Mouse (Mus musculus) cerebellum, postnatal 10 days (tissue): ENCODE results near the gene Pld4.
"Not testable (repeated sequence)": the region's sequence is repeated elsewhere in the genome, so short reads cannot be mapped to it uniquely, and the experiment has no call there.

Source experiments
- DNase-seq, 2 experiments: peaks; one replicate each; pipeline ENCODE4 v3.0.0; 2021; ENCODE audit warnings: mixed read lengths in 2 of 2

Pld4 gene

DNA sequence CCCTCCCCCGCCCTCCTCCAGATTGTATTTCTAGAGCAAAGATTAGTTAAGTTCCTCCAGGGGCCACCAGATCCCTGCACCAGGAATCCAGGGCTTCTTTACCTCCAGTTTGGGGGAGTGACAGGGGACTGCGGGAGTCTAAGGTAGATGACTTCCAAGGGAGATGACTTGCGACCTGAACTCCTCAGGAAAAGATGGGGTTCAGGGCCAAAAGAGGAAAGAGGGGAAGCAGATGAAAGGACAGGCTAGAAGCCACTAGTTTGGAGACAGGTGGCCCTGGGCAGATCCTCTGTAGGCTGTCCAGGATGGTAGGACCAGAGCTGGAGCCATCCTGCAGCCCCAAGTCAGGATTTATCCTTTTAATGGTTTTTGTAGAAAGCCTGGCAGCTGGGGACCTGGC, 42.5 kb downstream of the Pld4 start:
- DNase-seq, result no peak

DNA sequence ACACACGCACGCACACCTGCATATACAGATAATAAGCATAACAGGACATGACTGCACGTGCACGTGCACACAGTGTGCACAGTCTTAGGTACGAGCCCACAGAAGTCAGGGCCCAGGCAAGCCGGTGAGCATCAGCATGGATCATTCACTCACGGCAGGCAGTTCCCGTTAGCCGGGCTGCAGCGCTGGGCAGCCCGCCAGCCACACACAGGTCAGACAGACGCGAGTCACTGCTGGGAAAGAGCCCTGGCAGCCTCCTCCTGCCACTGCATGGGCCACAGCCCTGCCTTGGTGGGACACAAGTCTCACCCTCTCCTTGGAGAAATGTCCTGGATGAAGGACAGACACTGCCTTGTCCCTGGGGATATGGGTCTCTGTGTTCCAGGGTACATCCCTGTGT, 43.6 kb downstream of the Pld4 start:
- peak; percentile 65 to 75 for DNase-seq

DNA sequence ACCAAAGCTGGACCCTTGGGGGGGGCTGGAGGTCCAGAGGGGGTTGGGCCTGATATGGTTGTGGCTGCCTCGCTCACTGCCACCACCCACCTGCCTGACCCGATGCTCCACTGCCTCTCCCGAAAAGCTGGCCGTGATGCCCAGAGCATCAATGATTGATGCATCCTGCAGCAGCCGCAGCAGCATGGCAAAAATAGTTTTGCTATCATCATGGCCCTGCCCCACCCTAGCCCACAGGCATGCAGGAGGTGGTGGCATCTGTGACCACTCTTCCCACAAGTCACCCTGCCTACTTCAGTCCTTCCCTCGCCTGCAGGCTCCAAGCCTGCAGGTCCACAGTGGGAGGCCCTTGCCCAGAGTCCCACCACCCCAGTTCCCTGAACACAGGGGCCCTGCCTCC, 45.6 kb downstream of the Pld4 start:
- no peak for DNase-seq

DNA sequence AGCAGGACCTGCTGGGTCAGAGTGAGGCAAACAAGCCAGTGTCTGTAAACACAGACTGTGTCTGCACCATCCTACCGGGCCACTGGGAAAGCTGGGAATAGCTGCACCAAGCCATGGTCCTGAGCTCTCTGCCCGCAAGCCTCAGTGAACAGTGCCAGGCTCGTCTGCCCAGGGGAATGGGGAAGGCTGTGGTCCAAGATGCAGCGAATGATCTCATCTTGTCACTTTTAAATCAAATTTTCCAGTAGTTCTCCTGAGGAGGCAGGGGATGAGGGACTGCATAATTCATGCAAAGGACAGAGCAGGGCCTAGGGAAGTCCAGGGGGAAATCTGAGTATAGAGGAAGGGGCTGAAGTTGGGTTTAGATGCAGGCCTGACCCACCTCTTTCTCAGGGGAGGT, 47.3 kb downstream of the Pld4 start:
- DNase-seq, result peak in 1 of 2 experiments; percentile 48

DNA sequence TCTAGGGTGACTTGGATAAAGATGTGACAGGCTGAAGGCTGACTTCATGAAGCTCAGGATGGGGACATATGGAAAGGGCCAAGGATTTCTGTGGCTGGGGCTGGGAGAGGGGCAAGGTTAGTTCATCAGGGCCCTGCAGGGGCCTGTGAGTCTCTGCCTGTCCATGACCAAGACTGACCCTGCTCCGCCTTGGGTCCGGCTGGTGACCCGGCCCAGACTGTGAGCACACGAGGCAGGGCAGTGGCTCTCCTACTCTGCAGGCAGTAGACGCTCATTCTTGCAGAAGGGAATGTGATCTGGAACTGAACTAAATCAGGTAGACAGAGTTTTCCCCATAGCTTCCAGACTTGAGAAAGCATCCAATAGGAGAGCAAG, 47.7 kb downstream of the Pld4 start:
- DNase-seq, result no peak

DNA sequence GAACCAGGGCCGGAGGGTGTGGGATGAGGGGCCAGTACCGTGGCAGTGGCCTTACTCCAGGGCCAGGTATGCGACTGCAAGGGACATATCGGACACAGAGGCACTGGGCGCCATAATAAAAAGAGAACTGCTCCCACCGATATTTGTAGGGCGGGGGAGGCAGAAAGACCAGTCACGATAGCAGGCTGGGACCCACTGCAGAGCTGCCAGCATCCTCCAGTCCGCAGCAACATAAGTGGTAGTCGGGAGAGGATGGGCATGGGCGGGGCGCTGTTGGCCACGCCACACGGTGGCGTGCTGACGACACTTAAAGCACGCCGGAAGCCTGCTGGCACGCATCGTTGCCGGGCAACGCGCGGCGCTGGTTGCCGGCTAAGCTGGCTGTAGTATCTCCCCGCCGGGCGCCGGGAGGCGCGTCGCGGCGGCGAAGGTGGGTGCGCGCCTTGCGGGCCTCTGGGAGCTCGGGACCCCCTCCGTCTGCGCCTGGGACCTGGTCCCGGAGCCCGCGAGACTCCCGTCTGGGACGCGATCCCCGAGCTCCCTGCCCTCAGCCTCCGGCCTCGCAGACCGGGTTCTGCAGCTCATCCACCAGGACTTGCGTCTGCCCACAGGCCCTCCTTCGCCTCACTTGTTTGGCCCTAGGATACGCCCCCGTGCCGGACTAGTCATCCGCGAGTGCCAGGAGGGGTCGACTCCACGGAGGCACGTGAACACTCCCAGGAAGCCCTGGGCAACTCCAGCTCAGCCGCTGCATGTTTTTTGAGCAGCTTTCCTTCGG, 48.3 kb downstream of the Pld4 start, which contains the start of gene Clba1:
Gene Clba1 (plus strand): TSS at position 351 of the 778 bp plus-strand sequence.
- peak; percentile 96 to 97 for DNase-seq

DNA sequence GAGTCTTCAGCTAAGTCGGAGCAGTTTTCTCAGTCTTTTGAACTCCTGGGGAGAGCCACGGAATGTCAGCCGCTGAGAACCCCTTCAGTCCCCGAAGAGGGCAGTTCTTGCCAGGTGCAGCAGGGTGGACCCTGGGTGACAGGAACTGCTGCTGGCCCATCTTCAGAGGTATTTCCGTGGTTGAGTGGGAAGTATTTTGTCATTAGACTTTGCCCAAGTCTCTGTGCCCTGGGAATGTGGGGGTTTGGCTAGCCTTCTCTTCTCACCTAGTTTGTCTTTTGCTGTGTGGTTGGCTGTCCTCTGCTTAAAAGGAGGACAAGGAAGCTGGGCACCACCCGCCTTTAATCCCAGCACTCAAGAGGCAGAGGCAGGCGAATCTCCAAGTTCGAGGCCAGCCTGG, 49.2 kb downstream of the Pld4 start:
- DNase-seq, result no peak

DNA sequence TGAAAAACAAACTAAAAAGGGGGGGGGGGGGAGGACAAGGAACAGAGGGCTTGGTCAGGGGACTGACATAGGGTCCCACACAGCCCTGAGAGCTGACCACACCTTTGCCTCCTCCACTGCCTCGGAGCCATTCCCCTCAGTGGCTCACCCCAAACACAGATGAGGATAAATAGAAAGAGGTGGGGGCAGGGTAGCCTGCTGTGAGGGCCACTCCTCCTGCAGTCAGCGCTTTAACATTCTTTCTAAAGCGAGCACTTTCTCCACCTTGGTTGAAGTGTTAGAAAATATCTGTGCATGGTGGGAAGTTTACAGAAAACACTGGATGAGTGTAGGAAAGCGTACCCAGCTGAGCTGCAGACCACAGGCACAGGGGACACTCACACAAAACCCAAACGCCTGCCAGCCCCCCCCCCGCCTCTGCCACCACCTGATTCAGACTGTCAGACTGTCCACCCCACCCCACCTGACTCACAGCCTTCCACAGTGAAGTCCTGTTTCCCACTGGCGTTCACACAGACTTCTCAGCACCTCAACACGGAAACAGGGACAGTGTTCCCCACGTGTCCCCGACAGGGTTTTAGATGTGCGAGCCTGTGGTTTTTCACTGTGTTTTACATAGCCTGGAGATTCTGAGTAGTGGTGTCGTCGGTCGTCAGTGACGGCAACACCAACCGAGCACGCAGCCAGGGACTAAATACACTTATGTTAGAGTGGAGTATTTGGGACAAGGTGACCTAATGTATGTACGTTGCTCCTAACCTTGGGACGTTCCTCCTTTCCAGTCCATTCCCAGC, 49.8 kb downstream of the Pld4 start:
- DNase-seq, result no peak

DNA sequence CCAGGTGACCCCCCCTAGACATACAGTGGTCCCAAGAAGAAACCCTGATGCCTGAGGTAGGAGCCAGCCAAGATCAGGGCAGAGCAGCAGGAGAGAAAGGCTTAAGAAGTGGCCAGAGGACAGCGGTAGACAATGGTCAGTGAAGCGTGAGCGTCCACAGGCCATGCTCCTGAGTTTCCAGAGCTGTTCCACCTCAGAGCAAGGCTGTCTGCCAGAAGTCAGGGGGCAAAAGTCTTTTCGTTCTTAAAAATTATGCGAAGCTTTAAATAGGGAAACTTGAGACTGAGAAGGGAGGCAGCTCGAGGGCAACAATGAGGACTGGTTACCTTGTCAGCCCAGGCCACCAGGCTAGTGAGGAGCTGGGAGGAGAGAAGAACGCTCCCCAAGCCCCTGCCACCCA, 52.9 kb downstream of the Pld4 start:
- no peak for DNase-seq

DNA sequence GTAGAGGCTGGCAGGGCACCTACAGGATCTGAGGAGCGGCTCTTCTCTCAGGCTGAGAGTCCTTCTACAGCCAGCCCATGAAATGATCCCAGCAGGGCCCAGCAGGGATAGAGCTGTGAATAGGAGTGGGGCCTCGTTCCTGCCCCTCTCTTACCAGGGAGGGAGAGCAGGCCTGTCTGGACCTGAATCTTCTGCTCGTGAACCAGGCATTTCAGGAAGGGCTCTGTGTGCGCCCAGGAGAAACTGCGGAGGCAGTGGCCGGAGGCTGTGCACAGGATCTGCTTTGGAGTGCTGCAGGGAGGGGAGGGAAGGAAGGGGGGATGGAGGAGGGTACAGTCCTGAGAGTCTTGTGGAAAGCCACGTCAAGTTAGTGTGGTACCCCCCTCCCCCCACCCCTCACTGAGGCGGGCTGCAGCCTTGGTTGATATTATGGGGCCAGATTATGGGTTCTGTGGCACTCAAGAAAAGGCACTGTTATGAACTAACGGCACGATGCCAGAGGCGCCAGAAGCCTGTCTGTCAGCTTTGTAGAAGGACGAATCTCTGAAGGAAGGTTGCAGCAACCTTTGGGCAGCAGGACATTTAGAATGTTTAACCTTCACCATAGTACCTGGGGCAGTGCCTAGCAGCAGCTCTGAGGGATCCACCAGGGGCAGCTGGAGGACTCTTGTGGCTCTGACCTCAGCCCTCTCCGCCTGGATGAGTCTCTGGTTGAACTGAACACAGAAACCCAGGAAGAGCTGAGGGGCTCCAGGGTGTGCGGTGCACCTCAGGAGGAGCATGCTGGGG, 54.4 kb downstream of the Pld4 start:
- DNase-seq, result no peak

DNA sequence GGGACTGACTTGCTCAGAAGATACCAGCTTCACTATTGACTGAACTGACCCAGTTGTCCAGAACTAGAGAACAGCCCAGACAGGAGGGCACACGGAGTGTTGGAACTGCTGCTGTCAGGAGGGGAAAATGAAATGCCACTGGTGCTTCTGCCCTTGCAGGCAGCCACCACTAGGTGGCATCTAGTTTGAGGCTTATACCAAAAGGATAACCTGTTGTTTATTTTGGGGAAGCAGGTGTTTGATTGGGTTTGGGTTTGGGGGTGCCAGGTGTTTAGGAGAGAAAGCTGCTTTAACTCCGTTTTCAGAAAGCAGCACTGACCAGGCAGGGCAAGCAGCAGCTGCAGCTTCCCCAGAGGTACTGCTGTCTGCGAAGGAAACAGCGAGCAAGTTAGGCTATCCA, 55.8 kb downstream of the Pld4 start:
- peak; percentile 78 to 83 for DNase-seq

DNA sequence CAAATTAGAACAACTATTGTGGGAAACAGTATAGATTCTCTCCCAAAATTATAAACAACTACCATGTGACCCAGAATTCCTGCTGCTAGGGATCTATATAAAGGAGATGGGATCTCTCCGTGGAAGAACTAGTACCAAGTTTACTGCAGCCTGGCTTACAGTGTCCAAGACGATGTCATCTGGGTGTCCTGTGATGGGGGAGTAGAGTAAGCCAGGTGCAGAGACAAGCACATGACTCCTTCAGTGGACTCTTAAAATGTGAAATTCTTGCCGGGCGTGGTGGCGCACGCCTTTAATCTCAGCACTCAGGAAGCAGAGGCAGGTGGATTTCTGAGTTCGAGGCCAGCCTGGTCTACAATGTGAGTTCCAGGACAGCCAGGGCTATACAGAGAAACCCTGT, 56.4 kb downstream of the Pld4 start:
- DNase-seq, result not testable (repeated sequence)
